Mouse (Mus musculus): ENCODE data around the gene Mapk14. TPM values are rescaled to one million over a fixed set of nuclear protein-coding genes. Genes with fewer than 3 reads are reported as not detected.
"Not testable (repeated sequence)": the region's sequence is repeated elsewhere in the genome, so short reads cannot be mapped to it uniquely, and the experiment has no call there.

The Mapk14 gene
- polyA plus RNA-seq, 1 experiment from 2014 or later = 42.4 TPM

- Histone ChIP-seq H3K4me3 (replicated peaks) (no peak overlapping the region), H3K27me3 (replicated peaks) (no peaks in the 10 kb centered on the region), H3K4me2 (replicated peaks) (no peak overlapping the region), H3K36me3 (no peaks in the 10 kb centered on the region), H3K27ac (no peak overlapping the region), H3K9ac (no peak overlapping the region), H3K4me1 (replicated peaks) (no peaks in the 10 kb centered on the region), H3K9me3 (no peaks in the 10 kb centered on the region)
- WGBS = 61% methylated on average over 5 of the region's 5 CpGs
- no peak for ATAC-seq
Observed at GRCm38 (mm10) chr17:28756447-28756846, 65.3 kb downstream of the Mapk14 start.

- ATAC-seq = no peak
- Histone ChIP-seq H3K9me3 (no peaks in the 10 kb centered on the region), H3K4me1 (replicated peaks) (no peaks in the 10 kb centered on the region), H3K4me3 (replicated peaks) (no peak overlapping the region), H3K36me3 (no peaks in the 10 kb centered on the region), H3K9ac (no peak overlapping the region), H3K27ac (no peak overlapping the region), H3K27me3 (replicated peaks) (no peaks in the 10 kb centered on the region), H3K4me2 (replicated peaks) (no peak overlapping the region)
- WGBS = 78% methylated on average over 2 of the region's 2 CpGs
Observed at GRCm38 (mm10) chr17:28757470-28757869, 66.3 kb downstream of the Mapk14 start.

GRCm38 (mm10) chr17:28760736-28761312 is 69.7 kb downstream of the Mapk14 start:
- Histone ChIP-seq H3K9me3 (no peaks in the 10 kb centered on the region), H3K4me1 (replicated peaks) (no peaks in the 10 kb centered on the region), H3K36me3 (no peaks in the 10 kb centered on the region), H3K9ac (no peak overlapping the region), H3K27me3 (replicated peaks) (no peaks in the 10 kb centered on the region), H3K27ac (no peak overlapping the region), H3K4me2 (replicated peaks) (no peak overlapping the region), H3K4me3 (replicated peaks) (no peak overlapping the region)
- ATAC-seq = no peak
- WGBS = 55% methylated on average over 8 of the region's 8 CpGs

GRCm38 (mm10) chr17:28761871-28762270 is 70.7 kb downstream of the Mapk14 start:
- H3K27ac ChIP-seq = no peak overlapping the region
- H3K9ac ChIP-seq = no peak overlapping the region
- WGBS = 9% methylated on average over 3 of the region's 3 CpGs
- peak; percentile 59 for ATAC-seq
- no peaks in the 10 kb centered on the region for H3K4me1 ChIP-seq (replicated peaks)
- no peak overlapping the region for H3K4me3 ChIP-seq (replicated peaks)
- no peaks in the 10 kb centered on the region for H3K27me3 ChIP-seq (replicated peaks)
- H3K9me3 ChIP-seq = no peaks in the 10 kb centered on the region
- no peak overlapping the region for H3K4me2 ChIP-seq (replicated peaks)
- no peaks in the 10 kb centered on the region for H3K36me3 ChIP-seq

GRCm38 (mm10) chr17:28766203-28766602 is 75.1 kb downstream of the Mapk14 start:
- peaks cover 14% of the 10 kb centered on the region for H3K4me1 ChIP-seq (replicated peaks)
- no peak overlapping the region for H3K9ac ChIP-seq
- no peak overlapping the region for H3K4me3 ChIP-seq (replicated peaks)
- H3K9me3 ChIP-seq = no peaks in the 10 kb centered on the region
- H3K27me3 ChIP-seq (replicated peaks) = no peaks in the 10 kb centered on the region
- no peaks in the 10 kb centered on the region for H3K36me3 ChIP-seq
- WGBS = 37% methylated on average over 3 of the region's 3 CpGs
- H3K27ac ChIP-seq = no peak overlapping the region
- no peak for ATAC-seq
- no peak overlapping the region for H3K4me2 ChIP-seq (replicated peaks)

- Histone ChIP-seq H3K9me3 (no peaks in the 10 kb centered on the region), H3K27me3 (replicated peaks) (no peaks in the 10 kb centered on the region), H3K9ac (no peak overlapping the region), H3K4me3 (replicated peaks) (no peak overlapping the region), H3K36me3 (no peaks in the 10 kb centered on the region), H3K27ac (no peak overlapping the region), H3K4me2 (replicated peaks) (no peak overlapping the region), H3K4me1 (replicated peaks) (peaks cover 14% of the 10 kb centered on the region)
- ATAC-seq = no peak
- 75% methylated on average over 11 of the region's 11 CpGs for whole genome bisulfite sequencing
Observed at GRCm38 (mm10) chr17:28766781-28767515, 75.8 kb downstream of the Mapk14 start.

- Histone ChIP-seq H3K9ac (peak within 1 kb of the TSS; percentile 65), H3K4me3 (replicated peaks) (peak within 1 kb of the TSS; percentile 60), H3K9me3 (no peaks in the 10 kb centered on the region), H3K27ac (peak within 1 kb of the TSS; percentile 85), H3K4me1 (replicated peaks) (peaks cover 14% of the 10 kb centered on the region), H3K27me3 (replicated peaks) (no peaks in the 10 kb centered on the region), H3K4me2 (replicated peaks) (peak within 1 kb of the TSS; percentile 92), H3K36me3 (peaks cover 4% of the 10 kb centered on the region)
- under 1% methylated on average over 36 of the region's 58 CpGs for WGBS
- peak; percentile 83 for ATAC-seq
Observed at GRCm38 (mm10) chr17:28769121-28769874, 78.2 kb downstream of the Mapk14 start, which contains the start of gene Mapk13. Gene Mapk13, plus strand, starts transcription at chr17:28769297.

- Histone ChIP-seq H3K4me2 (replicated peaks) (peak overlapping the region; percentile 92), H3K9me3 (no peaks in the 10 kb centered on the region), H3K9ac (peak overlapping the region; percentile 65), H3K4me3 (replicated peaks) (peak overlapping the region; percentile 60), H3K27ac (peak overlapping the region; percentile 85), H3K36me3 (peaks cover 4% of the 10 kb centered on the region), H3K27me3 (replicated peaks) (no peaks in the 10 kb centered on the region), H3K4me1 (replicated peaks) (peaks cover 14% of the 10 kb centered on the region)
- peak; percentile 66 for ATAC-seq
- 2% methylated on average over 24 of the region's 24 CpGs for WGBS
Observed at GRCm38 (mm10) chr17:28769875-28770421, 78.8 kb downstream of the Mapk14 start.

GRCm38 (mm10) chr17:28771289-28771688 is 80.2 kb downstream of the Mapk14 start:
- peak; percentile 51 for ATAC-seq
- Histone ChIP-seq H3K27ac (peak overlapping the region; percentile 37; the same call in 1 of the 2 replicates), H3K9ac (no peak overlapping the region), H3K4me1 (replicated peaks) (peaks cover 14% of the 10 kb centered on the region), H3K9me3 (no peaks in the 10 kb centered on the region), H3K27me3 (replicated peaks) (no peaks in the 10 kb centered on the region), H3K4me3 (replicated peaks) (peak overlapping the region; percentile 60; the same call in 1 of the 2 replicates), H3K36me3 (peaks cover 9% of the 10 kb centered on the region), H3K4me2 (replicated peaks) (peak overlapping the region; percentile 92)
- 81% methylated on average over 5 of the region's 5 CpGs for WGBS

- 93% methylated on average over 9 of the region's 9 CpGs for WGBS
- peaks cover 13% of the 10 kb centered on the region for H3K36me3 ChIP-seq
- not testable (repeated sequence) for H3K4me3 ChIP-seq (replicated peaks)
Observed at GRCm38 (mm10) chr17:28774303-28774702, 83.2 kb downstream of the Mapk14 start.

GRCm38 (mm10) chr17:28775161-28775560 is 84.0 kb downstream of the Mapk14 start:
- 75% methylated on average over 4 of the region's 4 CpGs for WGBS

More at GRCm38 (mm10) chr17:28774303-28774702, 83.2 kb downstream of the Mapk14 start:
- not testable (repeated sequence) for H3K9ac ChIP-seq; H3K27me3 ChIP-seq (replicated peaks); H3K4me1 ChIP-seq (replicated peaks); ATAC-seq; H3K9me3 ChIP-seq; H3K27ac ChIP-seq; H3K4me2 ChIP-seq (replicated peaks)

GRCm38 (mm10) chr17:28776817-28777216 is 85.7 kb downstream of the Mapk14 start:
- H3K4me3 ChIP-seq (replicated peaks) = no peak overlapping the region
- ATAC-seq = no peak
- H3K27me3 ChIP-seq (replicated peaks) = no peaks in the 10 kb centered on the region
- H3K4me1 ChIP-seq (replicated peaks) = peaks cover 5% of the 10 kb centered on the region; the same call in 1 of the 2 replicates
- H3K4me2 ChIP-seq (replicated peaks) = no peak overlapping the region
- H3K9me3 ChIP-seq = no peaks in the 10 kb centered on the region
- no peak overlapping the region for H3K27ac ChIP-seq
- WGBS = 85% methylated on average over 3 of the region's 3 CpGs
- H3K36me3 ChIP-seq = peaks cover 13% of the 10 kb centered on the region
- H3K9ac ChIP-seq = no peak overlapping the region

More at GRCm38 (mm10) chr17:28775161-28775560, 84.0 kb downstream of the Mapk14 start:
- H3K27ac ChIP-seq = no peak overlapping the region
- no peak overlapping the region for H3K4me3 ChIP-seq (replicated peaks)
- no peak overlapping the region for H3K9ac ChIP-seq
- peaks cover 13% of the 10 kb centered on the region for H3K36me3 ChIP-seq
- peaks cover 4% of the 10 kb centered on the region for H3K4me1 ChIP-seq (replicated peaks)
- H3K9me3 ChIP-seq = no peaks in the 10 kb centered on the region
- H3K4me2 ChIP-seq (replicated peaks) = no peak overlapping the region
- H3K27me3 ChIP-seq (replicated peaks) = no peaks in the 10 kb centered on the region
- ATAC-seq = no peak
